Mouse (Mus musculus) limb, embryonic 14.5 days (tissue): Measurements from ENCODE around the gene Fbxl15. TPM values are rescaled to one million over a fixed set of nuclear protein-coding genes. Genes with fewer than 3 reads are reported as not detected.

Source experiments
- ATAC-seq: fragments of 200-750 bp; cut with Nextera tagmentation; 2 replicates; pipeline ENCODE4 v1.8.0; 2017; ENCODE audit warnings: low read depth, moderate number of reproducible peaks, moderate TSS enrichment; ENCODE audit not compliant: low FRiP score
- DNase-seq: peaks from one replicate; pipeline ENCODE4 v3.0.0-alpha.2; 2015; ENCODE audit warnings: low spot score
- H3K27ac ChIP-seq: fragments of 300-500 bp; sonication (generic); replicated peaks from 2 replicates; pipeline ENCODE4 v1.5.1; 2014; ENCODE audit warnings: low read depth, mild to moderate bottlenecking, low read length, moderate library complexity, mixed read lengths
- H3K27me3 ChIP-seq: fragments of 300-500 bp; sonication (generic); 2 replicates; pipeline ENCODE4 v1.6.1; 2014; ENCODE audit warnings: low read length, mixed read lengths; ENCODE audit not compliant: control insufficient read depth, insufficient read depth
- H3K36me3 ChIP-seq: fragments of 300-500 bp; sonication (generic); 2 replicates; pipeline ENCODE4 v1.6.1; 2014; ENCODE audit warnings: mild to moderate bottlenecking, low read length, moderate library complexity, mixed read lengths; ENCODE audit not compliant: control insufficient read depth, insufficient read depth
- H3K4me1 ChIP-seq: fragments of 300-500 bp; sonication (generic); 2 replicates; pipeline ENCODE4 v1.6.1; 2014; ENCODE audit warnings: antibody characterized with exemption, low read length, mixed read lengths; ENCODE audit not compliant: control insufficient read depth, insufficient read depth
- H3K4me2 ChIP-seq: fragments of 300-500 bp; sonication (generic); replicated peaks from 2 replicates; pipeline ENCODE4 v1.6.1; 2014; ENCODE audit warnings: low read depth, mild to moderate bottlenecking, low read length, moderate library complexity; ENCODE audit not compliant: severe bottlenecking
- H3K4me3 ChIP-seq: fragments of 300-500 bp; sonication (generic); replicated peaks from 2 replicates; pipeline ENCODE4 v1.5.1; 2014; ENCODE audit warnings: low read length
- H3K9ac ChIP-seq: fragments of 300-500 bp; sonication (generic); 2 replicates; pipeline ENCODE4 v1.6.1; 2014; ENCODE audit warnings: mild to moderate bottlenecking, low read depth, low read length, moderate library complexity; ENCODE audit not compliant: severe bottlenecking
- H3K9me3 ChIP-seq: fragments of 300-500 bp; sonication (generic); 2 replicates; pipeline ENCODE4 v1.6.1; 2016; ENCODE audit warnings: low read length; ENCODE audit not compliant: control insufficient read depth
- POLR2A ChIP-seq: fragments of 200-500 bp; IDR thresholded peaks from 2 replicates; pipeline ENCODE4 v1.8.0; 2012; ENCODE audit warnings: inconsistent platforms, mild to moderate bottlenecking, moderate library complexity, borderline replicate concordance; ENCODE audit not compliant: insufficient read depth, insufficient read length; ENCODE audit errors: extremely low read depth
- WGBS: fragments of 180-500 bp; shearing (Covaris S2); extraction: QIAGEN DNeasy Blood & Tissue Kit; methylation state at CpG from one replicate; pipeline ENCODE4 v1.1.7; 2014; 5-methylcytosine and 5-hydroxymethylcytosine counted together
- polyA plus RNA-seq, 2 experiments: library from polyadenylated mRNA; depleted of rRNA in 1 of 2; stranded (reverse) in 1 of 2; unstranded in 1 of 2; fragments of >200 nt; fragmentation: Nextera tagmentation in 1 of 2; extraction: Ambion mirVana in 1 of 2; gene quantifications; 2 replicates each; pipeline versions ENCODE4 v1.2.1 to v1.2.3; 2012 to 2014

Gene Fbxl15
- polyA plus RNA-seq, 2 experiments = 10.8 to 13.5 TPM

GRCm38 (mm10) chr19:46321101-46321943 lies 6.7 kb upstream of the Fbxl15 start:
- no peak overlapping the region for H3K27ac ChIP-seq
- no peaks in the 10 kb centered on the region for H3K9me3 ChIP-seq
- DNase-seq (peak; percentile 42), ATAC-seq (no peak)
- no peak overlapping the region for H3K4me2 ChIP-seq
- no peak overlapping the region for H3K4me3 ChIP-seq
- no peak overlapping the region for H3K9ac ChIP-seq
- H3K27me3 ChIP-seq = peaks cover 88% of the 10 kb centered on the region
- no peak for TF ChIP-seq POLR2A
- peaks cover 7% of the 10 kb centered on the region for H3K4me1 ChIP-seq
- no peaks in the 10 kb centered on the region for H3K36me3 ChIP-seq
- WGBS = 17% methylated on average over 6 of the region's 6 CpGs

- H3K9me3 ChIP-seq = no peaks in the 10 kb centered on the region
- DNase-seq (no peak), ATAC-seq (no peak)
- WGBS = 54% methylated on average over 10 of the region's 11 CpGs
- H3K4me2 ChIP-seq = no peak overlapping the region
- peaks cover 5% of the 10 kb centered on the region for H3K4me1 ChIP-seq
- no peak for TF ChIP-seq POLR2A
- no peak overlapping the region for H3K27ac ChIP-seq
- no peaks in the 10 kb centered on the region for H3K36me3 ChIP-seq
- no peak overlapping the region for H3K4me3 ChIP-seq
- no peak overlapping the region for H3K9ac ChIP-seq
- peaks cover 88% of the 10 kb centered on the region for H3K27me3 ChIP-seq
Observed at GRCm38 (mm10) chr19:46322144-46322995, 5.6 kb upstream of the Fbxl15 start.

- H3K27me3 ChIP-seq = peaks cover 84% of the 10 kb centered on the region
- no peak overlapping the region for H3K4me2 ChIP-seq
- WGBS = 75% methylated on average over 13 of the region's 13 CpGs
- H3K9me3 ChIP-seq = no peaks in the 10 kb centered on the region
- H3K9ac ChIP-seq = no peak overlapping the region
- H3K4me3 ChIP-seq = no peak overlapping the region
- peaks cover 4% of the 10 kb centered on the region; the same call in 1 of the 2 replicates for H3K4me1 ChIP-seq
- TF ChIP-seq POLR2A = no peak
- H3K36me3 ChIP-seq = no peaks in the 10 kb centered on the region
- ATAC-seq (no peak), DNase-seq (no peak)
- no peak overlapping the region for H3K27ac ChIP-seq
Observed at GRCm38 (mm10) chr19:46322996-46323572, 4.9 kb upstream of the Fbxl15 start.

GRCm38 (mm10) chr19:46323716-46324115 lies 4.3 kb upstream of the Fbxl15 start:
- Histone ChIP-seq H3K9ac (no peak overlapping the region), H3K9me3 (no peaks in the 10 kb centered on the region), H3K36me3 (no peaks in the 10 kb centered on the region), H3K4me3 (no peak overlapping the region), H3K27me3 (peaks cover 78% of the 10 kb centered on the region), H3K4me1 (peaks cover 1% of the 10 kb centered on the region; the same call in 1 of the 2 replicates), H3K4me2 (no peak overlapping the region), H3K27ac (no peak overlapping the region)
- DNase-seq (no peak), ATAC-seq (no peak)
- no peak for TF ChIP-seq POLR2A
- WGBS = 57% methylated on average over 5 of the region's 5 CpGs

GRCm38 (mm10) chr19:46324366-46324765 lies 3.6 kb upstream of the Fbxl15 start:
- no peak for ATAC-seq
- H3K27me3 ChIP-seq = peaks cover 75% of the 10 kb centered on the region
- DNase-seq = no peak
- H3K9me3 ChIP-seq = no peaks in the 10 kb centered on the region
- no peak overlapping the region for H3K9ac ChIP-seq
- no peaks in the 10 kb centered on the region for H3K36me3 ChIP-seq
- no peak overlapping the region for H3K4me2 ChIP-seq
- H3K4me3 ChIP-seq = no peak overlapping the region
- H3K27ac ChIP-seq = no peak overlapping the region
- TF ChIP-seq POLR2A = no peak
- 67% methylated on average over 11 of the region's 11 CpGs for WGBS
- peaks cover 3% of the 10 kb centered on the region for H3K4me1 ChIP-seq
